Mouse (Mus musculus) frontal cortex, postnatal 25 days (tissue): Measurements from ENCODE around the gene Trip4.
"Not testable (repeated sequence)": the region's sequence is repeated elsewhere in the genome, so short reads cannot be mapped to it uniquely, and the experiment has no call there.

Source experiments
- DNase-seq, 2 experiments: peaks; one replicate each; pipeline ENCODE4 v3.0.0; 2022; ENCODE audit warnings: low spot score in 2 of 2

The Trip4 gene

DNA sequence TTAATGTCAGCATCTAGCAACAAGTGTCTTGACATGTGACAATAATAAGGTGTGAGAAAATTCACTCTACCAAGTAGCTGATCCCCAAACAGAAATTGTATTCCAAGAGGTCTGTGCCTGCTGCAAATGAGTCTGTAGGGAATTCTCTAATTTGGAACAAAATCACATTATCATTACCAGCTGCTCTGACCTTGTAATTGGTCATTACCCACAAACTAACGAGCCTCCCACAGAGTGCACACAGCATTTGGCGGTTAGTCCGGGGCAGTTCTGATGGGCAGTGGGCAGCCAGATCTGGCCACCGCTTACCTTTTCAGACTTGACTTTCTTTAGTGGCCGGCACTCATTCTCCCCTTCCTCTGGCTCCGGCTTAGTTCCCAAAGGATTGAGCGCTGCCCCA is 114.3 kb downstream of the Trip4 start:
- no peak for DNase-seq

DNA sequence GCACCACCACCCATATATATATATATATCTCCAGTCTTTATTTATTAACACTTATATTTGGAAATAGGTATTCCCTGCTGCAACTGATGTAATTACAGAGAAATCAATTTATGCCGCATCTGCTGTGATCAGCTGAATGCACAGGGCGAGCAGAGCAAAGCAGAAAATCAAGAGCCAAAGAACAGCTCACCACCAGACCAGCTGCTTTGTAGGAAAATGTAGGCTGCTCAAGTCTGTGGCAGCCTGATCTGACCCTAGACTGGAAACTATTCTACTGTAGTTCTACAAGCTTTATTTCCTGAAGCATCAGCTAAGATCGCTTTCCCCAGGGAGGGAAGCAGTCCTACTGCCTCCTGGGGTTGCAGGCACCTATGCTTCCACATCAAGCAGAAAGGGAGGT is 115.1 kb downstream of the Trip4 start:
- DNase-seq = no peak

DNA sequence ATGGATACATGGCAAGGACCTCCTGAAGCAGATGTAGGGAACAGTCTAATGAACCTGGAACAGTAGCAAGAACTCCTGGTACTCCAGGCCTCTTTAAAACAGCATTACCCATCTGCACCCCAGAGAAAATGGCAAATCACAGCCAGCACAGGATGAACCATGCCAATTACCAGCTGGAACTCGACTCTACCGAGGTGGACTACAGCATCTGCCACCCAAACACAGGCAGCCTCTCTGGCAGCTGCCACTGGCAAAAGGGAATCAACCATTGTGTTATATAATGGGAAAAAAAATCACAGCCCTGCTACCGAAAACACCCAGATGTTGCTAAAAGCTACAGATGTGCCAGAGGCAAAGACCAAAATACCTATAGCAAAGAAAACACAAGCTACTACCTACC is 115.5 kb downstream of the Trip4 start:
- DNase-seq = no peak

DNA sequence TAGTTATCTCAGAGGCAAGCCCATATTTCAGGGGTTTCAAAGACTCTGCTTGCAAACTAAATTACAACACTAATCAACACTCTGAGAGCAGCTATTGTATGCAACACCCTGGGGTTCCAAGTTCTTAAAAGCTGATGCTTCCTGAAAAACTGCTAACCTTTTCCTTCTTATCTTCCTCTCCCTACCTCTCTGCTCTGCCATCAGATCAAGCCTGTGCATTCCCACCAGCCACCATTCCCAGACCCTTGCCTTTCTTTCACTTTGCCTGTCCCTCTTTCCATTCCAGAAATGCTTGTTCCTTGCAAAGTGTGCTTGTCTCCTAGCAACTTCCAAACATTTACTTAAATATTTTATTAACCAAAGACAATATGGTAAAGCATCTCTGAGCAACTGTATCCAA is 116.7 kb downstream of the Trip4 start:
- no peak for DNase-seq

DNA sequence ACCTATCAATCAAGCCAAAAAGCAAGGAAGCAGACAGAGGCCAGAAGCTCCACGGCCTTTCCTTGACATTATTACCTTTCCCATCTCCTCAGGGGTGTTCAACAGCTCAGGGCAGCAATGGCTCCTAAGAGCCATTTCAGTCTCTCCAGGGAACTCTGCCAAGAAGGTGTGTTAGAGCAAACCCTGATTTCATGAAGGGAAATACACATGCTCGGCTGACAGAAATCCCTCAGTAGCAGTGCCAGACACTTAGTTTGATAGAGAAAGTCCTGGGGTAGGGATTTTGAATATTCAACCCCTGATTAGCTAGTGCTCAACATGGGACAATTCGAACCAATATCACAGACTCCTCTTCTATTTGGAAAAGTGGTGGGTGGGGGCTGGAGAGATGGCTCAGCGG is 117.5 kb downstream of the Trip4 start:
- no peak for DNase-seq

DNA sequence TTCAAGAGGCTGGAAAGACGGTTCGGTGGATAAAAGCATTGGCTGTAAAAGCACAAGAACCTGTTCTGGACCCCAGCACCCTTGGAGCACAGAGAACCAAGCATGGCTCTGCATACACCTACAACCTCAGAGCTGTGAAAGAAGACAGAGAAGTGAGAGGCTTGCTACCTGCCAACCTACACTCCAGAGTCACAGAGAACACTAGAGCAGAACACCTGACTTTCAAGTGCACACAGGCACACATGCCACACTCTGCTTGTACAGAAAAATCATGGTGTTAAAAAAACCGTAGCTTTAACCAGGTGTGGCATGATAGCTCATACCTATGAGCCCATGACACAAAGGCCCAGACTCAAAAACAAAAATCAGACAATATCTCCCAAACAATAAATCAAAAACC is 118.8 kb downstream of the Trip4 start:
- DNase-seq = no peak

DNA sequence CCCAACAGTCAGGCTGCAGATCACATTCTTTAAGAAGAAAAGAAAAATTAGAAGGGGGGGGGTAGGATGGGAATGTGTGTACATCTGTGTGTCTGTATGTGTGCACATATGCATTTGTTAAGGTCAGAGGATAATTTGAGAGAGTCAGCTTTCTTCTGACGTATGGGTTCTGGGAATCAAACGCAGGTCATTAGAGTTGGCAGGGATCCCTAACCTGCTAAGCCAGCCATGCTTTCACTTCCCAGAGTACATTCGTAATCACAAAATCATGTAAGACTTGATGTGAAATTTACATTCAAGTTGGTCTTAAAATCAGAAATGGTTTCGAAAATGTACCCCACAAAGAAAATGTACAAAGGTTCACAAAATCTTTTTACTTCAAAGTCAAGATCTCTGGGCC is 120.0 kb downstream of the Trip4 start:
- DNase-seq = no peak

DNA sequence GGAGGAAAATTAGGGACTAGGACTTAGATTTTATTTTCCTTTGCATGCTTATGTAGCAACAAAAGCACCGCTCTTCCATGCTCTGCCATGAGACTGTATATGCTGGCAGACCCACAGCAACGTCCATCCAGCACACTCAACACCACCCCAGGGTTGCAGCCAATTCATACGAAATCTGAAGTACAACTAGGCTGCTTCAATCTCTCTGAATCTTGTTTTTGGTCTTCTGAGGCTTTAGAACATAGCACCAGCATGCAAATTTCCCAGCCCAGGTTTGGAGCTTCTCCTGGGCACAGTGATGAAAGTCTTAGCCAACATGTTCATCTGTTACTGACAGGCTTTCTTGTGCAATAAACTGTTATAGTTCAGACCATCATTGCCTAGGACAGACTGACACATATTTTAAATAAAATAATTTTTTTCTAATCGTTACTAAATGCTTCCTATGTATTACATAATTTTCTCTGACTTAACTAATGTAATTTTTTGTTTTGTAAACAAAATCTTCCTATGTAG is 120.7 kb downstream of the Trip4 start:
- DNase-seq = no peak

DNA sequence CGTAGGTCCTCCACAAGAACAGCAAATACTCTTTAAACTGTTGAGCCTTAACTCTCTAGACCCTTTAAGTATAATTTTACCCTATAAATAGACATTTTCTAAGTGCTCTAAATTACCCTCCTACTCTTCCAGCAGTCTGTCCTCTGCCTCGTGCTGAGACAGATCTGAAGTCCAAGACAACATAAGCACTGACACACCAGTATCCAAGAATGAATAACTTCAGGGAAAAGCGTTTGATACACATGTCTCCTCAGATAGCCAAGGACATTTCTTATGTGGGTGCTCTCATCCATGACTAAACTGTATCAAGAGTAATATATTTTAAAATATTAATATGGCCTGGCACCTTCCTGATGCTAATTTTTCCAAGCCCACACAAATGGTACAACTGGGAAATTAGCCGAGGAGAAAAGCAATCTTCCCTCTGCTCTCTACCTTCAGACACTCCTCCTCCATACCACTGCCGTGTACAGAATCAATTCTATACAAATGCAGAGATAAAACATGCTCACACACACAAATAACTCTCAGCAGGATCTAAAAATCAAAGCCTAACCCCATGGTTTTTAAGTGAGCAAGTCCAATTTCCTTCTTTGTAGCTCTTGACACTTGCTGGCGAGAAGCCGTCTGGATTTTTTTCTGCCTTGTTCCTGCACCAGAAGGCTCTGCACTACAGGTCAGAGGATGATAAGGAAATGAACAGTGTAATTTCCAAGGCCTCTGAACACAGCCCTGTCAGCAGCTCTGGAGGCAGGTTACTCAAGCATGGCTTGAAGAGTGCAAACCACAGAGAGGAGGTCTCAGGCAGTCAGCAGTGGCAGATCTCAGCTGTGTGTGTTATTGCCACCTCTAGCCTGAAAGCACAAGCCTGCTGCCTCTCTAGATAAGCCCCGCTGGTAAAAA is 121.5 kb downstream of the Trip4 start:
- DNase-seq = no peak

DNA sequence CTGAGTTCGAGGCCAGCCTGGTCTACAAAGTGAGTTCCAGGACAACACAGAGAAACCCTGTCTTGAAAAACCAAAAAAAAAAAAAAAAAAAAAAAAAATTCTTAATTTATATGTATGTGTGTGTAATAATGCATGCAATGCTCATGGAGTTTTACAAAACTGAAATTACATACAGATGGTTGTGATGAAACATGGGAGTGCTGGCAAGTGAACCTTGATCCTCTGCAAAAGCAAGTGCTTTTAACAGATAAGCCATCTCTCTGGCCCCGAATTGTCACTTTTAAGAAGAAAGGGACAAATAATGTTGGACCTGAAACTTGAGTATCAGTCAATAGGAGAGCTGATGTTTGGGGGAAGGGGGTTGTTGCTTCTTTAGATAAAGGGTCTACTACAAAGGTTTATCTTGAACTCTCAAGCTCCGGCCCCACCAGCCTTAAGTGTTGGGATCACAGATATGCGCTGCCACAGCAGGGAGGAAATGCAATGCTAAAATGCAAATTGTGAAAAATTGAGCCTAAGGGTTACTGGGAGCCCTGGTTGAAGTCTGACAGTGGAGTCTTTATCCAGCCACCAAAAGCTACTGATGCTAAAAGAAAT is 122.7 kb downstream of the Trip4 start:
- no peak for DNase-seq

DNA sequence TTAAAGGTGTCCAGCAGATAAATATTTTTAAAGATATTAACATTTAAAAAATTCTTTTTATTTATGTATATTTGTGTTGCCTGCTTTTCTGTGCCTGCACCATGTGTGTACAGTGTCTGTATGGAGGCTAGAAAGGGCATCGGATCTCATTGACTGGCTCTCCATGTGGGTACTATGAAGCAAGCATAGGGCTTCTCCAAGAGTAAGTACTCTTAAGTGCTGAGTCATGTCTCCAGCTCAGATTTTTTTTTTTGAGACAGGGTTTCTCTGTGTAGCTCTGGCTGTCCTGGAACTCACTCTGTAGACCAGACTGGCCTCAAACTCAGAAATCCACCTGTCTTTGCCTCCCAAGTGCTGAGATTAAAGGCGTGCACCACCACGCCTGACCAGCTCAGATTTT is 129.0 kb downstream of the Trip4 start:
- not testable (repeated sequence) for DNase-seq
